Mouse (Mus musculus) liver, embryonic 14.5 days (tissue): Measurements from ENCODE around the gene Clk1.

Experiments
- CTCF ChIP-seq: IDR thresholded peaks from 2 replicates; pipeline ENCODE4 v1.5.1; 2016; ENCODE audit warnings: antibody characterized with exemption, low read depth, control low read depth
- EP300 ChIP-seq: IDR thresholded peaks from 2 replicates; pipeline ENCODE4 v1.6.1; 2016; ENCODE audit warnings: antibody characterized with exemption, low read depth

GRCm38 (mm10) chr1:58392268-58392651, 31.6 kb downstream of the Clk1 start:
- TF ChIP-seq CTCF: no peak
- no peak for TF ChIP-seq EP300
